ENCODE assay signal across 8 mouse cellular contexts in the genomic region with DNA sequence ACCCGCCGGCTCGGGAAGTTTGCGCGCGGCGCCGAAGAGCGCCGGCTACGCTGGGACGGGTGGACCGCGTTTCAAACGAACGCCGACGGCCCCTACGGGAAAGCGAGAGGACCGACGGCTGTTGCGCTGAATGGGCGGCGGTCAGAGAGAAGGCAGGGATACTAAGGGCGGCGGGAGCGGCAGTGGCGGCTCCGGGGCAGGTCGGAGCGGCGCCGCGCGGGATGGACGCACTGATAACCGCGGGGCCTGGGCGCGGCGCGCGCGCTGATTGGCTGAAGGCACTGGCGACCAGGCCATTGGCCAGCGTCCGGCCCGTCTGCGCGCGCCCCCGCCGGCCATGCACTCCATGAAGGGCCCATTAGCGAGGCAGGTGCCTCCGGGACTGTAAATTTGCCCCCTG. TPM values are rescaled to one million over a fixed set of nuclear protein-coding genes. Genes with fewer than 3 reads are reported as not detected.
A peak's percentile ranks its signal among the peaks of the same experiment; 100 is the strongest.
DNase-seq lines count a peak whose midpoint lies in the region; ATAC-seq lines count a peak whose summit lies in the region.

A gene (minus strand): TSS at position 203 of the 400 bp plus-strand sequence.

- ATAC-seq in embryonic facial prominence, embryonic 15.5 days (ENCODE audit: insufficient number of reproducible peaks, low FRiP score, low TSS enrichment, low read depth), result no peak
- ATAC-seq in midbrain, embryonic 12.5 days (ENCODE audit: low FRiP score, low read depth), result peak; percentile 79

- H3K9me3 ChIP-seq in embryonic facial prominence, embryonic 15.5 days (replicated peaks), result no peaks in the 10 kb centered on the region
- no peaks in the 10 kb centered on the region for H3K9me3 ChIP-seq in midbrain, embryonic 12.5 days

- H3K27me3 ChIP-seq in embryonic facial prominence, embryonic 15.5 days, result peaks cover 100% of the 10 kb centered on the region
- H3K27me3 ChIP-seq in midbrain, embryonic 12.5 days, result peaks cover 100% of the 10 kb centered on the region

- peak within 1 kb of the TSS; percentile 35 for H3K4me3 ChIP-seq in embryonic facial prominence, embryonic 15.5 days (replicated peaks)
- H3K4me3 ChIP-seq in midbrain, embryonic 12.5 days, result peak within 1 kb of the TSS; percentile 47

- under 1% methylated on average over 56 of the region's 56 CpGs for WGBS in embryonic facial prominence, embryonic 15.5 days
- WGBS in midbrain, embryonic 12.5 days, result under 1% methylated on average over 46 of the region's 56 CpGs

- H3K4me2 ChIP-seq in embryonic facial prominence, embryonic 15.5 days (replicated peaks), result peak within 1 kb of the TSS; percentile 55
- peak within 1 kb of the TSS; percentile 61 for H3K4me2 ChIP-seq in midbrain, embryonic 12.5 days (replicated peaks)

- H3K27ac ChIP-seq in embryonic facial prominence, embryonic 15.5 days (replicated peaks), result no peak within 1 kb of the TSS
- peak within 1 kb of the TSS; percentile 16; the same call in 1 of the 2 replicates for H3K27ac ChIP-seq in midbrain, embryonic 12.5 days (replicated peaks)

- peaks cover 44% of the 10 kb centered on the region for H3K4me1 ChIP-seq in embryonic facial prominence, embryonic 15.5 days
- peaks cover 37% of the 10 kb centered on the region for H3K4me1 ChIP-seq in midbrain, embryonic 12.5 days

- H3K9ac ChIP-seq in embryonic facial prominence, embryonic 15.5 days, result no peak within 1 kb of the TSS
- peak within 1 kb of the TSS; percentile 42 for H3K9ac ChIP-seq in midbrain, embryonic 12.5 days (replicated peaks)

- intact Hi-C loops in heart, postnatal 10 days (cut with DNase I), result loop anchor here (5.0 kb wide), 1 partner anchor 280 kb away; no protein-coding TSS in a partner anchor

- DNase-seq in urinary bladder, adult 2 months (ENCODE audit: low spot score), result peak; percentile 28
- no peak for DNase-seq in urinary bladder, postnatal 4 days (ENCODE audit: low spot score in 2 of 2)
- DNase-seq in heart, postnatal 10 days, result peak; percentile 48 to 67
- peak; percentile 44 to 53 for DNase-seq in left cerebral cortex, adult 18-20 months (ENCODE audit: low spot score in 2 of 2)
- DNase-seq in natural killer cell, adult 2 months (ENCODE audit: low spot score in 2 of 2), result no peak
- DNase-seq in right cerebral cortex, postnatal 14 days, result no peak

- H3K36me3 ChIP-seq in embryonic facial prominence, embryonic 15.5 days, result peaks cover 18% of the 10 kb centered on the region
- H3K36me3 ChIP-seq in midbrain, embryonic 12.5 days, result 0 out of 2 replicates have a peak, but pooled peaks cover 4% of the 10 kb centered on the region

RNA-seq across cellular contexts. Expression of the gene that starts here (rescaled TPM):
- polyA plus RNA-seq in urinary bladder, adult 2 months (2012; rRNA removed), result 0.10 and 0.19 TPM in 2 replicates
- not detected in 2 replicates for polyA plus RNA-seq in embryonic facial prominence, embryonic 15.5 days (2015; fragmentation: Nextera tagmentation; extraction: Ambion mirVana)
- under 1 TPM in 1 of 2 experiments, not detected in 1; 0.26 TPM for total RNA-seq in heart, postnatal 10 days (2021)
- total RNA-seq in left cerebral cortex, adult 18-20 months (2021), result 1 to 10 TPM; 5.5 to 6.2 TPM
- 17.4 and 27.4 TPM in 2 replicates for polyA plus RNA-seq in midbrain, embryonic 12.5 days (2016; fragmentation: Nextera tagmentation; extraction: Ambion mirVana)

Comparison
In these comparisons a context has a peak if more than half of its experiments do, and no peak if none do; other contexts are left out.
1. RNA of the gene that starts here (total RNA-seq): 5.5 to 6.2 TPM in left cerebral cortex, adult 18-20 months; 0.26 TPM in heart, postnatal 10 days; every median in the first group is over 4 times any median in the second.
2. RNA of the gene that starts here (polyA plus RNA-seq): 17.4 to 27.4 TPM in midbrain, embryonic 12.5 days; 0.10 to 0.19 TPM in urinary bladder, adult 2 months and not detected in embryonic facial prominence, embryonic 15.5 days; every median in the first group is over 10 times any median in the second.
3. Peak in DNase-seq in urinary bladder, adult 2 months; RNA of the gene not detected or under 1 TPM.
4. Peak in DNase-seq in heart, postnatal 10 days; RNA of the gene not detected or under 1 TPM.
5. DNase-seq: peak in left cerebral cortex, adult 18-20 months (2 of 2); none in urinary bladder, postnatal 4 days (0 of 2), natural killer cell, adult 2 months (0 of 2) and right cerebral cortex, postnatal 14 days (single experiment).